Mouse (Mus musculus) embryonic facial prominence, embryonic 15.5 days (tissue): ENCODE data around the gene Ttll4. TPM values are rescaled to one million over a fixed set of nuclear protein-coding genes. Genes with fewer than 3 reads are reported as not detected.

Source experiments
- ATAC-seq: fragments of 200-750 bp; cut with Nextera tagmentation; 2 replicates; pipeline ENCODE4 v1.8.0; 2017; ENCODE audit warnings: low read depth, moderate TSS enrichment; ENCODE audit not compliant: insufficient number of reproducible peaks, low FRiP score, low TSS enrichment
- H3K27ac ChIP-seq: fragments of 300-500 bp; sonication (generic); replicated peaks from 2 replicates; pipeline ENCODE4 v1.5.1; 2015; ENCODE audit warnings: mild to moderate bottlenecking, inconsistent platforms
- H3K27me3 ChIP-seq: fragments of 300-500 bp; sonication (generic); 2 replicates; pipeline ENCODE4 v1.6.1; 2015; ENCODE audit warnings: inconsistent platforms
- H3K36me3 ChIP-seq: fragments of 300-500 bp; sonication (generic); 2 replicates; pipeline ENCODE4 v1.6.1; 2015; ENCODE audit warnings: mild to moderate bottlenecking, inconsistent platforms
- H3K4me1 ChIP-seq: fragments of 300-500 bp; sonication (generic); 2 replicates; pipeline ENCODE4 v1.6.1; 2015; ENCODE audit warnings: inconsistent platforms
- H3K4me2 ChIP-seq: fragments of 300-500 bp; sonication (generic); replicated peaks from 2 replicates; pipeline ENCODE4 v1.6.1; 2015; ENCODE audit warnings: mild to moderate bottlenecking, inconsistent platforms
- H3K4me3 ChIP-seq: fragments of 300-500 bp; sonication (generic); replicated peaks from 2 replicates; pipeline ENCODE4 v1.5.1; 2015; ENCODE audit warnings: mild to moderate bottlenecking, inconsistent platforms
- H3K9ac ChIP-seq: fragments of 300-500 bp; sonication (generic); 2 replicates; pipeline ENCODE4 v1.6.1; 2015; ENCODE audit warnings: inconsistent platforms
- H3K9me3 ChIP-seq: fragments of 300-500 bp; sonication (generic); replicated peaks from 2 replicates; pipeline ENCODE4 v1.6.1; 2016; ENCODE audit warnings: inconsistent platforms
- WGBS: fragments of 180-500 bp; shearing (Covaris S2); methylation state at CpG from one replicate; pipeline ENCODE4 v1.1.7; 2015; 5-methylcytosine and 5-hydroxymethylcytosine counted together
- polyA plus RNA-seq: library from polyadenylated mRNA; unstranded; fragments of >200 nt; fragmentation: Nextera tagmentation; extraction: Ambion mirVana; gene quantifications from 2 replicates; pipeline ENCODE4 v1.2.1, GENCODE M21; 2015

The Ttll4 gene
- 11.5 and 12.2 TPM in 2 replicates for polyA plus RNA-seq

- 0 out of 2 replicates have a peak, but pooled peaks cover 9% of the 10 kb centered on the region for H3K4me1 ChIP-seq
- H3K9ac ChIP-seq: peak within 1 kb of the TSS; percentile 80
- H3K9me3 ChIP-seq: no peaks in the 10 kb centered on the region
- H3K27me3 ChIP-seq: no peaks in the 10 kb centered on the region
- peak within 1 kb of the TSS; percentile 43 for H3K4me2 ChIP-seq
- under 1% methylated on average over 66 of the region's 66 CpGs for WGBS
- H3K27ac ChIP-seq: peak within 1 kb of the TSS; percentile 87
- peak within 1 kb of the TSS; percentile 96 for H3K4me3 ChIP-seq
- peak; percentile 99 for ATAC-seq
- no peaks in the 10 kb centered on the region for H3K36me3 ChIP-seq
These were observed at the start of gene Ttll4 for GRCm38 (mm10) chr1:74661448-74662195. Gene Ttll4 (plus strand): TSS chr1:74661745.

- 93% methylated on average over 1 of the region's 1 CpGs for WGBS
- Histone ChIP-seq H3K9ac (no peak overlapping the region), H3K4me3 (no peak overlapping the region), H3K27ac (no peak overlapping the region), H3K27me3 (no peaks in the 10 kb centered on the region), H3K9me3 (no peaks in the 10 kb centered on the region), H3K4me1 (no peaks in the 10 kb centered on the region), H3K36me3 (0 out of 2 replicates have a peak, but pooled peaks cover 14% of the 10 kb centered on the region), H3K4me2 (no peak overlapping the region)
- ATAC-seq: no peak
These were observed 37.4 kb upstream of the Ttll4 start for GRCm38 (mm10) chr1:74624183-74624582.

- H3K9me3 ChIP-seq: no peaks in the 10 kb centered on the region
- no peak overlapping the region for H3K4me2 ChIP-seq
- H3K36me3 ChIP-seq: 0 out of 2 replicates have a peak, but pooled peaks cover 14% of the 10 kb centered on the region
- no peak overlapping the region for H3K9ac ChIP-seq
- WGBS: 85% methylated on average over 4 of the region's 4 CpGs
- H3K27me3 ChIP-seq: no peaks in the 10 kb centered on the region
- no peak overlapping the region for H3K4me3 ChIP-seq
- no peak for ATAC-seq
- no peaks in the 10 kb centered on the region for H3K4me1 ChIP-seq
- no peak overlapping the region for H3K27ac ChIP-seq
These were observed 35.5 kb upstream of the Ttll4 start for GRCm38 (mm10) chr1:74626076-74626475.

GRCm38 (mm10) chr1:74628001-74628400 is 33.5 kb upstream of the Ttll4 start:
- Histone ChIP-seq H3K4me2 (no peak overlapping the region), H3K27me3 (no peaks in the 10 kb centered on the region), H3K9ac (no peak overlapping the region), H3K4me1 (no peaks in the 10 kb centered on the region), H3K9me3 (no peaks in the 10 kb centered on the region), H3K4me3 (no peak overlapping the region), H3K27ac (no peak overlapping the region), H3K36me3 (0 out of 2 replicates have a peak, but pooled peaks cover 9% of the 10 kb centered on the region)
- ATAC-seq: no peak
- 39% methylated on average over 7 of the region's 7 CpGs for WGBS

- 82% methylated on average over 4 of the region's 4 CpGs for WGBS
- no peak overlapping the region for H3K4me2 ChIP-seq
- H3K36me3 ChIP-seq: no peaks in the 10 kb centered on the region
- ATAC-seq: no peak
- no peaks in the 10 kb centered on the region for H3K27me3 ChIP-seq
- H3K27ac ChIP-seq: no peak overlapping the region
- H3K4me1 ChIP-seq: no peaks in the 10 kb centered on the region
- no peaks in the 10 kb centered on the region for H3K9me3 ChIP-seq
- H3K9ac ChIP-seq: no peak overlapping the region
- no peak overlapping the region for H3K4me3 ChIP-seq
These were observed 28.8 kb upstream of the Ttll4 start for GRCm38 (mm10) chr1:74632734-74633133.

- H3K9me3 ChIP-seq: no peaks in the 10 kb centered on the region
- WGBS: 60% methylated on average over 2 of the region's 2 CpGs
- H3K9ac ChIP-seq: no peak overlapping the region
- no peaks in the 10 kb centered on the region for H3K4me1 ChIP-seq
- no peaks in the 10 kb centered on the region for H3K27me3 ChIP-seq
- H3K36me3 ChIP-seq: no peaks in the 10 kb centered on the region
- no peak overlapping the region for H3K4me3 ChIP-seq
- H3K27ac ChIP-seq: no peak overlapping the region
- H3K4me2 ChIP-seq: no peak overlapping the region
- no peak for ATAC-seq
These were observed 18.0 kb upstream of the Ttll4 start for GRCm38 (mm10) chr1:74643524-74643923.

GRCm38 (mm10) chr1:74643926-74644325 is 17.6 kb upstream of the Ttll4 start:
- no peak overlapping the region for H3K27ac ChIP-seq
- no peaks in the 10 kb centered on the region for H3K9me3 ChIP-seq
- no peaks in the 10 kb centered on the region for H3K4me1 ChIP-seq
- H3K4me2 ChIP-seq: no peak overlapping the region
- H3K4me3 ChIP-seq: no peak overlapping the region
- H3K36me3 ChIP-seq: no peaks in the 10 kb centered on the region
- no peak for ATAC-seq
- H3K27me3 ChIP-seq: no peaks in the 10 kb centered on the region
- no peak overlapping the region for H3K9ac ChIP-seq

- no peaks in the 10 kb centered on the region for H3K36me3 ChIP-seq
- 0 out of 2 replicates have a peak, but pooled peaks cover 9% of the 10 kb centered on the region for H3K4me1 ChIP-seq
- peak overlapping the region; percentile 96 for H3K4me3 ChIP-seq
- peak overlapping the region; percentile 87 for H3K27ac ChIP-seq
- H3K4me2 ChIP-seq: peak overlapping the region; percentile 43
- ATAC-seq: no peak
- no peaks in the 10 kb centered on the region for H3K9me3 ChIP-seq
- H3K27me3 ChIP-seq: no peaks in the 10 kb centered on the region
- peak overlapping the region; percentile 80 for H3K9ac ChIP-seq
- 1% methylated on average over 13 of the region's 13 CpGs for WGBS
These were observed 814 bp downstream of the Ttll4 start for GRCm38 (mm10) chr1:74662253-74662865.

- WGBS: 68% methylated on average over 6 of the region's 6 CpGs
These were observed 3.6 kb downstream of the Ttll4 start for GRCm38 (mm10) chr1:74665153-74665552.

GRCm38 (mm10) chr1:74668371-74668770 is 6.8 kb downstream of the Ttll4 start:
- ATAC-seq: no peak
- H3K36me3 ChIP-seq: peaks cover 12% of the 10 kb centered on the region; the same call in 1 of the 2 replicates
- no peak overlapping the region for H3K9ac ChIP-seq
- H3K27ac ChIP-seq: no peak overlapping the region
- H3K9me3 ChIP-seq: no peaks in the 10 kb centered on the region
- no peak overlapping the region for H3K4me3 ChIP-seq
- H3K4me2 ChIP-seq: no peak overlapping the region
- 86% methylated on average over 3 of the region's 3 CpGs for WGBS
- no peaks in the 10 kb centered on the region for H3K4me1 ChIP-seq
- H3K27me3 ChIP-seq: no peaks in the 10 kb centered on the region

More at GRCm38 (mm10) chr1:74665153-74665552, 3.6 kb downstream of the Ttll4 start:
- Histone ChIP-seq H3K4me2 (no peak overlapping the region), H3K27me3 (no peaks in the 10 kb centered on the region), H3K4me3 (no peak overlapping the region), H3K36me3 (no peaks in the 10 kb centered on the region), H3K4me1 (0 out of 2 replicates have a peak, but pooled peaks cover 9% of the 10 kb centered on the region), H3K27ac (no peak overlapping the region), H3K9me3 (no peaks in the 10 kb centered on the region), H3K9ac (no peak overlapping the region)
- ATAC-seq: no peak

GRCm38 (mm10) chr1:74672731-74673130 is 11.2 kb downstream of the Ttll4 start:
- 79% methylated on average over 7 of the region's 7 CpGs for WGBS
- Histone ChIP-seq H3K4me2 (no peak overlapping the region), H3K27ac (no peak overlapping the region), H3K9ac (no peak overlapping the region), H3K4me3 (no peak overlapping the region), H3K36me3 (peaks cover 25% of the 10 kb centered on the region), H3K27me3 (no peaks in the 10 kb centered on the region), H3K9me3 (no peaks in the 10 kb centered on the region), H3K4me1 (no peaks in the 10 kb centered on the region)
- ATAC-seq: no peak
